Mouse (Mus musculus) forebrain, embryonic 16.5 days (tissue): ENCODE data around the gene Trove2. TPM values are rescaled to one million over a fixed set of nuclear protein-coding genes. Genes with fewer than 3 reads are reported as not detected.

Source experiments
- ATAC-seq: fragments of 200-750 bp; cut with Nextera tagmentation; 2 replicates; pipeline ENCODE4 v1.8.0; 2017; ENCODE audit warnings: mild to moderate bottlenecking, moderate library complexity
- H3K27ac ChIP-seq: fragments of 300-500 bp; sonication (generic); 2 replicates; pipeline ENCODE4 v1.5.1; 2014; ENCODE audit warnings: low read length, control low read depth
- H3K27me3 ChIP-seq: fragments of 300-500 bp; sonication (generic); replicated peaks from 2 replicates; pipeline ENCODE4 v1.6.1; 2014; ENCODE audit warnings: low read length; ENCODE audit not compliant: control insufficient read depth, insufficient read depth
- H3K36me3 ChIP-seq: fragments of 300-500 bp; sonication (generic); 2 replicates; pipeline ENCODE4 v1.6.1; 2014; ENCODE audit not compliant: control insufficient read depth, insufficient read depth
- H3K4me1 ChIP-seq: fragments of 300-500 bp; sonication (generic); replicated peaks from 2 replicates; pipeline ENCODE4 v1.6.1; 2014; ENCODE audit warnings: low read length; ENCODE audit not compliant: control insufficient read depth, insufficient read depth
- H3K4me2 ChIP-seq: fragments of 300-500 bp; sonication (generic); 2 replicates; pipeline ENCODE4 v1.6.1; 2014; ENCODE audit warnings: mild to moderate bottlenecking, low read length, control low read depth
- H3K4me3 ChIP-seq: fragments of 300-500 bp; sonication (generic); replicated peaks from 2 replicates; pipeline ENCODE4 v1.5.1; 2014; ENCODE audit warnings: mild to moderate bottlenecking, low read length, control low read depth
- H3K9ac ChIP-seq: fragments of 300-500 bp; sonication (generic); replicated peaks from 2 replicates; pipeline ENCODE4 v1.6.1; 2014; ENCODE audit warnings: low read depth, low read length, control low read depth
- H3K9me3 ChIP-seq: fragments of 300-500 bp; sonication (generic); 2 replicates; pipeline ENCODE4 v1.6.1; 2016; ENCODE audit warnings: low read length; ENCODE audit not compliant: control insufficient read depth
- WGBS: fragments of 180-500 bp; shearing (Covaris S2); extraction: QIAGEN DNeasy Blood & Tissue Kit; methylation state at CpG from one replicate; pipeline ENCODE4 v1.1.7; 2014; 5-methylcytosine and 5-hydroxymethylcytosine counted together
- polyA plus RNA-seq: library from polyadenylated mRNA; unstranded; fragments of >200 nt; fragmentation: Nextera tagmentation; extraction: Ambion mirVana; gene quantifications from 2 replicates; pipeline ENCODE4 v1.2.1, GENCODE M21; 2015

Trove2 gene
- polyA plus RNA-seq, 1 experiment from 2014 or later, result 53.1 TPM

DNA sequence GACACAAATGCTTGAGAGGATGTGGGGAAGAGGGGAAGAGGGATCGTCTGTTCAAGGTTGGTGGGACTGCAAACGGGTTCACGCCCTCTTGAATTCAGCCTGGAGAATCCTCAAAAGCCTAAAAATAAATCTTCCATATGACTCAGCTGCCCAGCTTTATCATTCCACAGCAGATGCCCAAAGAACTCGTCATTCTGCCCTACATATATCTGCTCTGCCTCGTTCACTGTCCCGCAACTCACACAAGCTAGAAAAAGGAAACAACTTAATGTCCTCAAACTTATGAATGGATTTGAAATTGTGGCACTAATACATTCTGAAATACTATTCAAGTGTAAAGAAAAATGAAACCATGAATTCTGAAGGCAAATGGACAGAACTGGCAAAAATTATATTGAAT, 3.0 kb downstream of the Trove2 start:
- H3K4me2 ChIP-seq, result no peak overlapping the region
- peaks cover 29% of the 10 kb centered on the region for H3K4me1 ChIP-seq
- no peak for ATAC-seq
- H3K27me3 ChIP-seq, result no peaks in the 10 kb centered on the region
- no peak overlapping the region for H3K9ac ChIP-seq
- WGBS, result 84% methylated on average over 6 of the region's 6 CpGs
- H3K4me3 ChIP-seq, result no peak overlapping the region
- no peaks in the 10 kb centered on the region for H3K9me3 ChIP-seq
- no peaks in the 10 kb centered on the region for H3K36me3 ChIP-seq
- H3K27ac ChIP-seq, result no peak overlapping the region

DNA sequence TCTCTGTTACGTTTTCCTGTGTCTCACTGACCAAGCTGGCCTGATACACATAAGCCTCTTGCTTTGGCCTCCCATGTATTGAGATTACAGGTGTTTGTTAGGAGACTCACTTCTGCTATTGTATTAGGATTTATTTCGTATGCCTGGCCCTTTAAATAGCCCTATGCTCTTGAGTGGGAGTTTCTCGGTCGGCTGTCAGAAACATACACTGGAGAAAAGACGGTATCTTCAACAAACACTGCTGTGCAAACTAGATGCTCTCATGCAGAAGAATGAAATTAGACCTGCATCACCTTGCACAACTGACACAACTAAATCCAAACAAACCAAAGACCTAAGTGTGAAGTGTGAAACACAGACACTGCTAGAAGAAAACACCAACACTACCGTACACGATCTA, 3.8 kb downstream of the Trove2 start:
- ATAC-seq, result no peak
- 56% methylated on average over 7 of the region's 7 CpGs for WGBS
- Histone ChIP-seq H3K9ac (no peak overlapping the region), H3K4me3 (no peak overlapping the region), H3K4me1 (peaks cover 22% of the 10 kb centered on the region), H3K9me3 (no peaks in the 10 kb centered on the region), H3K4me2 (no peak overlapping the region), H3K36me3 (0 out of 2 replicates have a peak, but pooled peaks cover 3% of the 10 kb centered on the region), H3K27ac (no peak overlapping the region), H3K27me3 (no peaks in the 10 kb centered on the region)

- Histone ChIP-seq H3K27me3 (no peaks in the 10 kb centered on the region), H3K9ac (no peak overlapping the region), H3K4me2 (no peak overlapping the region), H3K27ac (no peak overlapping the region), H3K4me1 (peaks cover 16% of the 10 kb centered on the region), H3K9me3 (no peaks in the 10 kb centered on the region), H3K4me3 (no peak overlapping the region), H3K36me3 (peaks cover 13% of the 10 kb centered on the region)
- 36% methylated on average over 20 of the region's 20 CpGs for WGBS
- no peak for ATAC-seq
Measured at GRCm38 (mm10) chr1:143770444-143771109, 6.3 kb downstream of the Trove2 start.

DNA sequence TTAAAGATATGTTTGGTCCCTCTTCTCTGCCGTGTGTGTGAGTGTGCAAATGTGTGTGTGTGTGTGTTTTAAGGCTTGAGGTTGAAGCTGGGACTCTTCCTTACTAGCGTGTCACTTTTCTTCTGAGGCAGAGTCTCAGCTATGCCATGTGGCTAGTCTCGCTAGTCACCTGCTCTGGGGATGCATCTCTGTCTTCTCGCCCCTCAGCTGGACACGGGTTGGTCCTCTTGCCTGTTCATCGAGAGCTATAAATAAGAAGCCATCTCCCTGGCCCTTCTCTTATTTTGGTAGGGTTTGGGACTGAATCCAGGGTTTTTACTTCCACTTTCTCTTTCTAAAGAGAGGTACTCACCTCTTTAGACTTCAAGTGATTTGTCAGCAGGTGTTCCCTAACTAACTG, 10.6 kb downstream of the Trove2 start:
- ATAC-seq, result no peak
- Histone ChIP-seq H3K4me3 (no peak overlapping the region), H3K36me3 (peaks cover 21% of the 10 kb centered on the region), H3K4me2 (no peak overlapping the region), H3K27me3 (no peaks in the 10 kb centered on the region), H3K9me3 (no peaks in the 10 kb centered on the region), H3K9ac (no peak overlapping the region), H3K4me1 (no peaks in the 10 kb centered on the region), H3K27ac (no peak overlapping the region)
- WGBS, result 94% methylated on average over 6 of the region's 6 CpGs

- no peaks in the 10 kb centered on the region for H3K4me1 ChIP-seq
- H3K4me3 ChIP-seq, result no peak overlapping the region
- no peaks in the 10 kb centered on the region for H3K9me3 ChIP-seq
- no peak overlapping the region for H3K27ac ChIP-seq
- H3K9ac ChIP-seq, result no peak overlapping the region
- H3K4me2 ChIP-seq, result no peak overlapping the region
- H3K36me3 ChIP-seq, result peaks cover 24% of the 10 kb centered on the region
- WGBS, result 91% methylated on average over 4 of the region's 4 CpGs
- no peak for ATAC-seq
- no peaks in the 10 kb centered on the region for H3K27me3 ChIP-seq
Measured at GRCm38 (mm10) chr1:143765801-143766200, 11.1 kb downstream of the Trove2 start.

DNA sequence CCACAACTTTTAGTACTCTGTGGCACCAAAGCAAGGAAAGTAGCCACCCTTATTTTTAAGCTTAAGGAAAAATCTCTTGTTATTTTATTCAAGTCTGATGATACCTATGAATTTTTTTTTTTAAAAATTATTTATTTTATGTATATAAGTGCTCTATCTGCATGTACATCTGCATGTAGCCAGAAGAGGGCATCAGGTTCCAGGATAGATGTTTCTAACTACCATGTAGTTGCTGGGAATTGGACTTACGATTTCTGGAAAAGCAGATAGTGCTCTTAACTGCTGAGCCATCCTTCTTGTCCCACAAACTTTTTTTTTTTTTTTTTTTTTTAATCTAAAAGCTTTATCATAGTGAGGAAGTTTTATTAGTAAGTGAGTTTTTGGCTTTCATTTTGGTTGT, 12.4 kb downstream of the Trove2 start:
- peaks cover 34% of the 10 kb centered on the region for H3K36me3 ChIP-seq
- 63% methylated on average over 1 of the region's 1 CpGs for WGBS

DNA sequence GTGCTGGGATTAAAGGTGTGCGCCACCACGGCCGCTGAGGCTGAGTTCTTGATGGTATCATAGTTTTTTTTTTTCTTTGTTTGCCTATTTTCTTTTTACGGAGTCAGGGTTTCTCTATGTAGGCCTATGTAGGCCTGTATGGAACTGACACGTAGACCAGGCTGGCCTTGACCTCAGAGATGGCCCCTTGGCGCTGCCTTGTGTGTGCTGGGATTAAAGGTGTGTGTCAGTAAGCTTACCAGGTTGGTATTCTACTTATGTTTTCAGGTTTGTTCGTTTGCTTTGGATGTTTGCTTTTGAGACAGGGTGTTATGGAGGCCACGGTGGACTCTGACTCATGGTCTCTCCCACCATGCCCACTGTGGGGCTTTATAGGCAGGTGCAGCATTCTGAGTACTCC, 14.7 kb downstream of the Trove2 start:
- Histone ChIP-seq H3K4me1 (no peaks in the 10 kb centered on the region), H3K9ac (no peak overlapping the region), H3K4me3 (no peak overlapping the region), H3K27me3 (no peaks in the 10 kb centered on the region), H3K9me3 (no peaks in the 10 kb centered on the region), H3K4me2 (no peak overlapping the region), H3K36me3 (peaks cover 34% of the 10 kb centered on the region), H3K27ac (no peak overlapping the region)
- ATAC-seq, result no peak
- 94% methylated on average over 8 of the region's 8 CpGs for WGBS

More for the DNA sequence above, 12.4 kb downstream of the Trove2 start:
- Histone ChIP-seq H3K4me1 (no peaks in the 10 kb centered on the region), H3K27me3 (no peaks in the 10 kb centered on the region), H3K4me3 (no peak overlapping the region), H3K27ac (no peak overlapping the region), H3K9ac (no peak overlapping the region), H3K9me3 (no peaks in the 10 kb centered on the region), H3K4me2 (no peak overlapping the region)
- no peak for ATAC-seq

DNA sequence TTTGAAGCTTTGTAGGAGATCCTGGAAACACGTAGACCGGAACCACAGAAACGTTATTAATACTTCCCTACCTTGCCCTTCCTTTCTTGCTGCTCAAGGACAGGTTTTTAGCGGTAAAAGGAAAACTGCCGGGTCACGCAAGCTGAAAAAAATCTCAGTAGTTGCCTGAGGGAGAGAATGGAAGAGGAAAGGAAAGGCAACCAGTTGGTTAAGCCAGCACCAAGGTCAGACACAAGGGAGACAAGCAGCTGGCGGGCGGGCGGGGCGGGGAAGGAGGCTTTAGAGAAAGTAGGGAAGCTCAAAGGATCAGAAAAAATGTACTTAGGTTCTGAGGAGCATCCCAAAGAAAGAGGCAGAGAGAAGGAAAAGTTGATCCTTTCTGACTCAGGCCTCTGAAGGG, 31.0 kb downstream of the Trove2 start:
- H3K9ac ChIP-seq, result no peak overlapping the region
- no peaks in the 10 kb centered on the region for H3K9me3 ChIP-seq
- no peak overlapping the region for H3K4me3 ChIP-seq
- no peak for ATAC-seq
- no peaks in the 10 kb centered on the region for H3K27me3 ChIP-seq
- no peak overlapping the region for H3K27ac ChIP-seq
- no peak overlapping the region for H3K4me2 ChIP-seq
- peaks cover 31% of the 10 kb centered on the region for H3K36me3 ChIP-seq
- 89% methylated on average over 10 of the region's 10 CpGs for WGBS
- peaks cover 13% of the 10 kb centered on the region for H3K4me1 ChIP-seq

DNA sequence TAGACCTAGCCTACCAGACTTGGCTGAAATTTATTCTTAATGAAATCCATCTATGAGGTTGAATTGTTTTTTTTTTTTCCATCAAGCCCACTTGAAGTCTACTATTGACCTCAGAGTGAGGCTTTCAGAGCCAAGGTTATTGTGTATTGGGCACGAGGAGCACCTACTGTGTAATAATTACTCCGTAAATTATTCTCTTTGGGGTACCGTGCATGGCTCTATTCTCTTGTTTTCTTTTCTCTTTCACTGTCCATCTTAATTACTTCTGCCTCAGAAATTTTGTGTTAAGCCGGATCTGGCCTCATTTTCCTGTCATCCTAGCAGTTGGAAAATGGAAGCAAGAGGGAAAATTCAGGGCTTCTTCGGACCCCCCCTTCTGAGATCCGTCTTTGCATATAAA, 34.7 kb downstream of the Trove2 start:
- Histone ChIP-seq H3K36me3 (peaks cover 18% of the 10 kb centered on the region), H3K4me1 (peaks cover 22% of the 10 kb centered on the region), H3K4me3 (no peak overlapping the region), H3K27ac (peak overlapping the region; percentile 56; the same call in 1 of the 2 replicates), H3K4me2 (no peak overlapping the region), H3K27me3 (no peaks in the 10 kb centered on the region), H3K9ac (no peak overlapping the region), H3K9me3 (no peaks in the 10 kb centered on the region)
- WGBS, result 5% methylated on average over 6 of the region's 6 CpGs
- no peak; the same call in 1 of the 2 replicates for ATAC-seq

GRCm38 (mm10) chr1:143741331-143741730, 35.5 kb downstream of the Trove2 start:
- ATAC-seq, result no peak
- H3K27ac ChIP-seq, result no peak overlapping the region

More at GRCm38 (mm10) chr1:143741331-143741730, 35.5 kb downstream of the Trove2 start:
- no peak overlapping the region for H3K4me3 ChIP-seq
- no peak overlapping the region for H3K4me2 ChIP-seq
- peaks cover 22% of the 10 kb centered on the region for H3K4me1 ChIP-seq
- H3K9ac ChIP-seq, result no peak overlapping the region
- H3K27me3 ChIP-seq, result no peaks in the 10 kb centered on the region
- 63% methylated on average over 5 of the region's 5 CpGs for WGBS
- H3K9me3 ChIP-seq, result no peaks in the 10 kb centered on the region
- peaks cover 13% of the 10 kb centered on the region for H3K36me3 ChIP-seq
